Mouse (Mus musculus): Measurements from ENCODE around the gene Hist1h1e.
"Not testable (repeated sequence)": the region's sequence is repeated elsewhere in the genome, so short reads cannot be mapped to it uniquely, and the experiment has no call there.

GRCm38 (mm10) chr13:23575864-23576313 lies 46.5 kb downstream of the Hist1h1e start:
- TF ChIP-seq CTCF (IDR thresholded peaks at IDR 0.05; ENCODE audit: extremely low read depth, insufficient read length, insufficient replicate concordance, low read depth, low read length) = not testable (repeated sequence)
- 0 out of 2 replicates have a peak, but pooled peaks have one; percentile 14 for TF ChIP-seq POLR2A (IDR thresholded peaks at IDR 0.05; ENCODE audit: low read depth, low read length)
